Mouse (Mus musculus) testis, adult 2 months (tissue): ENCODE data around the gene Vps54.

Experiments
- CTCF ChIP-seq: fragments of 200-500 bp; IDR thresholded peaks from 2 replicates; pipeline ENCODE4 v1.5.1; 2012; ENCODE audit warnings: low read depth, mild to moderate bottlenecking, inconsistent platforms, low read length, moderate library complexity; ENCODE audit not compliant: control insufficient read depth, insufficient read depth, insufficient replicate concordance
- POLR2A ChIP-seq: fragments of 200-500 bp; IDR thresholded peaks from 2 replicates; pipeline ENCODE4 v1.6.1; 2012; ENCODE audit warnings: low read depth, mild to moderate bottlenecking, inconsistent platforms, low read length, moderate library complexity; ENCODE audit not compliant: control insufficient read depth

GRCm38 (mm10) chr11:21351296-21351695, 112.2 kb downstream of the Vps54 start:
- TF ChIP-seq CTCF (no peak), POLR2A (no peak)
